Mouse (Mus musculus) ES-E14 (cell line): ENCODE measurements around the gene Cdh13. TPM values are rescaled to one million over a fixed set of nuclear protein-coding genes. Genes with fewer than 3 reads are reported as not detected.

Experiments used
- DNase-seq: peaks from one replicate; pipeline ENCODE4 v3.0.0-alpha.2; 2013; ENCODE audit warnings: low read depth, low spot score
- H3K27ac ChIP-seq: 2 replicates; pipeline ENCODE4 v1.5.1; 2012; ENCODE audit warnings: low read depth, mild to moderate bottlenecking, low read length, moderate library complexity, mixed read lengths; ENCODE audit not compliant: poor library complexity, insufficient read depth, severe bottlenecking
- H3K36me3 ChIP-seq: 2 replicates; pipeline ENCODE4 v1.6.1; 2012; ENCODE audit warnings: mild to moderate bottlenecking, low read length, moderate library complexity, mixed read lengths; ENCODE audit not compliant: control insufficient read depth, poor library complexity, insufficient read depth, severe bottlenecking
- H3K4me1 ChIP-seq, 2 experiments: fragments of 150-350 bp in 1 of 2; sonication (generic) in 1 of 2; 2 replicates each; pipeline ENCODE4 v1.6.1; 2012; ENCODE audit warnings: low read length in 2 of 2, mild to moderate bottlenecking in 1 of 2, mixed read lengths in 1 of 2; ENCODE audit not compliant: control insufficient read depth in 2 of 2, insufficient read depth in 2 of 2, poor library complexity in 1 of 2
- H3K4me3 ChIP-seq, 2 experiments: fragments of 150-350 bp in 1 of 2; sonication (generic) in 1 of 2; 2 replicates each; pipeline ENCODE4 v1.5.1; 2012; ENCODE audit warnings: low read length in 2 of 2, low read depth in 1 of 2, mild to moderate bottlenecking in 1 of 2, mixed read lengths in 1 of 2; ENCODE audit not compliant: insufficient read depth in 1 of 2, poor library complexity in 1 of 2, severe bottlenecking in 1 of 2
- H3K9ac ChIP-seq: 2 replicates; pipeline ENCODE4 v1.6.1; 2012; ENCODE audit warnings: low read depth, mild to moderate bottlenecking, low read length, mixed read lengths; ENCODE audit not compliant: poor library complexity, insufficient read depth, severe bottlenecking
- H3K9me3 ChIP-seq: fragments of 150-350 bp; sonication (generic); 2 replicates; pipeline ENCODE4 v1.6.1; 2012; ENCODE audit warnings: low read depth, mild to moderate bottlenecking, low read length; ENCODE audit not compliant: control insufficient read depth, insufficient read depth
- CHD2 ChIP-seq: IDR thresholded peaks from 2 replicates; pipeline ENCODE4 v1.6.1; 2014; ENCODE audit warnings: mild to moderate bottlenecking, low read depth, low read length, inconsistent platforms
- HCFC1 ChIP-seq: IDR thresholded peaks from 2 replicates; pipeline ENCODE4 v1.6.1; 2012; ENCODE audit warnings: low read length, inconsistent platforms, borderline replicate concordance; ENCODE audit not compliant: insufficient read depth
- MAFK ChIP-seq: IDR thresholded peaks from 2 replicates; pipeline ENCODE4 v1.6.1; 2014; ENCODE audit warnings: mild to moderate bottlenecking, low read depth, low read length, inconsistent platforms; ENCODE audit not compliant: insufficient read depth
- ZC3H11A ChIP-seq: IDR thresholded peaks from 2 replicates; pipeline ENCODE4 v1.6.1; 2012; ENCODE audit warnings: low read depth, mild to moderate bottlenecking, inconsistent platforms, low read length, borderline replicate concordance
- ZNF384 ChIP-seq: IDR thresholded peaks from 2 replicates; pipeline ENCODE4 v1.6.1; 2012; ENCODE audit warnings: low read depth, low read length, inconsistent platforms
- in situ Hi-C, 2 experiments: fragments of 600-800 bp; cut with MboI; formaldehyde crosslinking; loops; one replicate each; pipeline ENCODE4 v1.15.1; 2025; ENCODE audit warnings: low sequenced_read_pairs in 2 of 2, inconsistent platforms in 1 of 2; ENCODE audit not compliant: unreplicated experiment in 2 of 2
- total RNA-seq: library from RNA; depleted of rRNA; stranded (reverse); fragments of 300-350 nt; gene quantifications from 2 replicates; pipeline ENCODE4 v1.2.3, GENCODE M21; 2012

The Cdh13 gene
- total RNA-seq, 1 experiment, result 1.3 TPM

DNA sequence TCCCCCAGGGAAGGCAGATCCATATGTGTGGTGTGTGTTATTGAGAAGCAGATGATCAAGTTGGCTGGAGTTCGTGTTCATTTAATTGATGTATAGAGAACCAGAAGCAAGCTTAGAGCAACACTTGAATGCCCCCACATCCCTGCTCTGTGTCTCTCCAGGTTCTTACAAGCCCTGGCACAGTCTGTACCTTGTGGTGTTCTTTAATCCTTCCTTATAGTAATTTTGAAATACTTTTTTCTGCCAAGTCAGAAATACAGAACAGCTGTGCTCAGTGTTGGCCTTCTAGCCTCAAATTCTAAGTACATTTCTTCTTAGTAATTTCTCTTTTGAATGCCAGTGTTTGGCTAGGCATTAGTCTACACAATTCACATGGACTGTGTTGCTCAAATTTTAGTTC, 494.8 kb downstream of the Cdh13 start:
- Histone ChIP-seq H3K4me1 (no peaks in the 10 kb centered on the region), H3K9ac (no peak overlapping the region), H3K9me3 (no peaks in the 10 kb centered on the region), H3K36me3 (no peaks in the 10 kb centered on the region), H3K27ac (no peak overlapping the region), H3K4me3 (no peak overlapping the region)
- no peak for TF ChIP-seq CHD2
- in situ Hi-C loops, result no loop called here
- DNase-seq, result no peak

DNA sequence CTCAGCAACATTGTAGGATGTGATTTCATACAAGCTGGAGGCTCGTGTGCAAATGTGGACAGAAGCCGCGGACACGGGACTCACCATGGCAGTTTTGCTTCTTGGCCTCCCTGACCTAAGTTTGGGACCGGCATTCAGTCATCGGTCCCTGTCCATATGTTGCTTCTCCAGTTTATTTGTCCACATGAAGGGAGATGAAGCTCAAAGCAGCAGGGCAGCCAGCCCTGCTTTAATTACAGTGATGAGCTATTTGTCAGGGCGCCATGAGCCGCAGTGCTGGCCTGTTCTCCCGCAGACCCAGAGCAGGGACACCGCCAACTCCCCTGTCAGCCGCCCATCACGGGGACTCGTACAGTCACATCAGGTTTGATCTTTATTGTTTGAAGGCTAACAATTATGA, 502.1 kb downstream of the Cdh13 start:
- no peak overlapping the region for H3K4me3 ChIP-seq
- in situ Hi-C loops, result no loop called here
- no peak overlapping the region for H3K27ac ChIP-seq
- TF ChIP-seq HCFC1 (no peak), CHD2 (no peak), ZC3H11A (no peak), MAFK (no peak)
- no peak overlapping the region for H3K9ac ChIP-seq
- no peaks in the 10 kb centered on the region for H3K9me3 ChIP-seq
- no peaks in the 10 kb centered on the region for H3K4me1 ChIP-seq
- no peak for DNase-seq
- no peaks in the 10 kb centered on the region for H3K36me3 ChIP-seq

DNA sequence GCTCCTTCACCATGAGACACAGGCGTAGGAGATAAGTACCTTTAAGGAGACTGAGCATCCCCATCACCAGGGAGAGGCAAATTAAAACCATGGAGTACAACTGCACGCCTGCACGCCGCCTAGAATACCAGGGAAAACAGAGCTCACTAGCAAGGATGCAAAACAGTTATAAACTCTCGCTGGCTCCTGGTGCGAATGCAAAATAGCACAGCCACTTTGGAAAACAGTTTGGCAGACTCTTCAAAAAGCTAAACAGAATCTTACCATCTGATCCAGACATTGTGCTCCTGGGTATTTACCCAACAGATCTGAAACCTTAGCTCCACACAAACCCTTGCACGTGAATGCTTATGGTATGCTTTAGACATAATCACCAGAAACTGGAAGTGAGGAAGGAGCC, 506.1 kb downstream of the Cdh13 start:
- H3K36me3 ChIP-seq, result no peaks in the 10 kb centered on the region
- H3K9me3 ChIP-seq, result no peaks in the 10 kb centered on the region
- H3K4me1 ChIP-seq, result peaks cover 1 to 7% of the 10 kb centered on the region in 2 experiments; a peak in 1 of 4 replicates
- no peak overlapping the region for H3K27ac ChIP-seq
- no peak for DNase-seq
- in situ Hi-C loops, result no loop called here
- no peak overlapping the region for H3K9ac ChIP-seq
- H3K4me3 ChIP-seq, result no peak overlapping the region
- no peak for TF ChIP-seq CHD2
- no peak for TF ChIP-seq HCFC1
- no peak for TF ChIP-seq ZNF384

DNA sequence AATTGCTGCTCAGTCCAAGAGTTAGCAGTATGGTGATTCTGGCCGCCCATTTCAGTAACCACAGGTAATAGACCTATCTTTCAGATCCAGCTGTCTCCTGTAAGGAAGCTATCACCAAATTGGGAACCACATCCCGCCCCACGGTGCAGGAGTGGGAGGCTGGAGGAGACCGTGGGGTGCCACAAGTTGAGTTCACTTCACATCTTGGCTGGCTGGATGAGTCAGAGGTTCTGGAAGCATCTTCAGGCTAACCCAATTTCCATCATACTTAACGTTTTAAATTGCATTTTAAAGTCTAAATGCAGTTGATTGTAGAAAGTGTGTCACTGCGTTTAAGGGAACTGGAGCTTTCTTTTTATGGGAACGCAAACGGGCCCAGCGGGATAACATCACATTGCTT, 511.4 kb downstream of the Cdh13 start:
- no peak overlapping the region for H3K9ac ChIP-seq
- H3K4me3 ChIP-seq, result no peak overlapping the region
- in situ Hi-C loops, result no loop called here
- H3K27ac ChIP-seq, result no peak overlapping the region
- no peak for DNase-seq
- no peaks in the 10 kb centered on the region for H3K36me3 ChIP-seq
- TF ChIP-seq HCFC1, result no peak
- TF ChIP-seq ZNF384, result no peak
- TF ChIP-seq CHD2, result no peak
- no peak for TF ChIP-seq MAFK
- no peak for TF ChIP-seq ZC3H11A
- H3K9me3 ChIP-seq, result no peaks in the 10 kb centered on the region
- peaks cover 12 to 22% of the 10 kb centered on the region in 2 experiments for H3K4me1 ChIP-seq

DNA sequence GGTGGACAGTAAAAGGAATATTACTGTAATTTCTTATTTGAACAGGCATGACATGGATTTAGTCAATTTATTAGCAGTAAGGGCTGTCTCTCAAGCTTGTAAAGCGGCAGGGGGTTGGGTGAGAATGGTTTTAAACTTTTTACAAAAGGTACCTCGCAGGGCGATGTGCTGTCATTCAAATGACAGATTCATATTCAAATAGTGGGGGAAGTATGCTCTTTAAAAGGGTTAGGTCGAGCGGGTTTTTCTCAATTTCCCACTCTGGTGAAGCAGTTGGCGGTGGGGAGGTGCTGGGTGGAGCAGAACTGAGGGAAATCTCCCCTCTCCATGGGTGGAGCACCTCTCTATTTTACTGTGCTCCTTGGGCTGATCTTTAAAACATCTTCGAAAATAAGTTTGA, 513.0 kb downstream of the Cdh13 start:
- H3K9ac ChIP-seq, result no peak overlapping the region
- no peak overlapping the region for H3K4me3 ChIP-seq
- peaks cover 12 to 22% of the 10 kb centered on the region in 2 experiments for H3K4me1 ChIP-seq
- H3K36me3 ChIP-seq, result no peaks in the 10 kb centered on the region
- TF ChIP-seq ZNF384 (no peak), MAFK (no peak), CHD2 (no peak), HCFC1 (no peak), ZC3H11A (no peak)
- DNase-seq, result no peak
- H3K9me3 ChIP-seq, result no peaks in the 10 kb centered on the region
- in situ Hi-C loops, result no loop called here
- no peak overlapping the region for H3K27ac ChIP-seq
